Mouse (Mus musculus) thymus, postnatal 0 days (tissue): Measurements from ENCODE around the gene 2700081O15Rik. TPM values are rescaled to one million over a fixed set of nuclear protein-coding genes. Genes with fewer than 3 reads are reported as not detected.
"Not testable (repeated sequence)": the region's sequence is repeated elsewhere in the genome, so short reads cannot be mapped to it uniquely, and the experiment has no call there.

Source experiments
- DNase-seq: peaks from one replicate; pipeline ENCODE4 v3.0.0-alpha.2; 2015; ENCODE audit warnings: low spot score
- polyA plus RNA-seq: library from polyadenylated mRNA; unstranded; fragments of >200 nt; fragmentation: Nextera tagmentation; extraction: Ambion mirVana; gene quantifications from 2 replicates; pipeline ENCODE4 v1.2.1, GENCODE M21; 2015

Gene 2700081O15Rik
- 5.8 and 7.1 TPM in 2 replicates for polyA plus RNA-seq

DNA sequence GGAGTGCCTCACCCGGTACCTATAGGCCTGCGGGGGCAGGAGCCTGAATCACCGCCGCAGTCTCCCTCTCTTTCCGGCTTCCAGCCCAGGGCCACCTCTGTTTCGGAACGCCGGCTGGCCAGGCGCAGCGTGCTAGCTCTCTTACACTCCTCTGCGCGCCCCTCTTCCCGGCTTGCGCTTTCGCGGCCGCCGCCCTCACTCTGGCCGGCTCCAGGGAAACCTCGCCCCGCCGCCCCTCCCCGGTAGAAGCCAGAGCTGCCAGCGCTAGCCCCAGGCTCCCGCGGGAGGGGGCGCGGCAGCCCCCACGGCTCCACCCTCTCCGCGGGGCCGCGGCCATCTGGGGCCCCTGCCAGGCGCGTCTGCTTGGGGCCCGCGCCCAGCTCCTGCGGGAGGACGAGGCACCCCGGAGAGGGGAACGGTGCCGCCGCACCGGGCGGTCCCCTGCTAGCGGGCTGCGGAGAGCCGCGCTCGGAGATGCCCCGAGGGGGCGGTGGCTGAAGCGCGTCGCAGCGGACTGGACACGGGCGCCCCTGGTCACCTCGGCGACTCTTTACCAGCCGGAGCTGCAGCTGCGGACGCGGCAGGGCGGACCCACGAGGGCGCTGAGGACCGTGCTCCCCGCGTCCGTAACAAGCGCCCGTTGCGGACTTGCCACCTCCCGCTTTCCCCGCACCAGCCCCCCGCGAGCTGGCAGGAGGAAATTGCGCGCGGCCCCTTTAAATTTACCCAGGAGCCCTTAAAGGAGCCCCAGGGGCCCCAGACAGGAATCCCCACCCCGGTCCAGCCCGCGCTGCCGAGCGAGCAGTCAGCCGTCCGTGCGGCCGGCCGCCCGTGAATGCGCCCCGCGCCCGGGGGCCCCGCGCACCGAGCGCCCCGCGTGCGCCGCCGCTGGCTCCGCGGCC lies at the start of gene 2700081O15Rik:
2700081O15Rik (plus strand) TSS at position 792 of the 902 bp plus-strand sequence.
- peak; percentile 80 for DNase-seq

DNA sequence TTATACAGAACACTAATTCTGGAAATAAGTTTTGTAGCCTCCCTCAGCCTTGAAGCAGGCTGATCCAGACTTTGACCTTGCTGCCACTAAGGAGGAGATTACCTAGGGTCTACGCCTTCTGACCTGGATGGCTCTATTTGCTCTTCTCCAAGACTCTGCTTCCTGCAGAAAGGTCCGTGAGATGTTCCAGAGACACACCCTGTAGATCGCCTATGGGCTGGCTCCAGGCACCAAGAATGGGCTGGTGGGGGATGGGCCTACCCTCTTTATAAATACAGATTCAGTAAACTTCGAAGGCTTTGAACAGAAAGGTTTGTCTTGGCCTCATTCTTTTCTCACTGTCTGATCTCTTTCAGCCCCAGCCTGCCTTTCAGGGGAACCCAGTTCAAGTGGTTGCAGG lies 48.0 kb upstream of the 2700081O15Rik start:
- not testable (repeated sequence) for DNase-seq

DNA sequence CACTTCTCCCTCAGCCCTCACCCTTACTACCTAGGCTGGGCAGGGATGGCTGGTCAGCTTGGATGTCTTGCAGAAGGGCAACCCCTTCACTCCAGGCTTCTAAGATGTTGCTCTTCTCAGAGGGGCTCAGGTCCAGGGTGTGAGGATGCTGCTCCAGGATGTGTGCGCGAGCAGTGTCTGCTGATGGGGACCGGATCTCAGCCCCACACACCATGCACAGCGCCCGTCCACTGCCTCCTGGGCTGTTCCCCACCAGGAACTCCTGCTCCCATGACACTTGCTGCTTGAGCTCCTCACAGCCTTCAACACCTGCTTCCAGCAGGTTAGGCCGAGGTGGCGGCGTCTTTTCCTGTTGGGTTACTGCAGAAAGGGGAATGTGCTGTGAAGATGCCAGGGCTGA lies 42.9 kb upstream of the 2700081O15Rik start:
- DNase-seq = no peak

DNA sequence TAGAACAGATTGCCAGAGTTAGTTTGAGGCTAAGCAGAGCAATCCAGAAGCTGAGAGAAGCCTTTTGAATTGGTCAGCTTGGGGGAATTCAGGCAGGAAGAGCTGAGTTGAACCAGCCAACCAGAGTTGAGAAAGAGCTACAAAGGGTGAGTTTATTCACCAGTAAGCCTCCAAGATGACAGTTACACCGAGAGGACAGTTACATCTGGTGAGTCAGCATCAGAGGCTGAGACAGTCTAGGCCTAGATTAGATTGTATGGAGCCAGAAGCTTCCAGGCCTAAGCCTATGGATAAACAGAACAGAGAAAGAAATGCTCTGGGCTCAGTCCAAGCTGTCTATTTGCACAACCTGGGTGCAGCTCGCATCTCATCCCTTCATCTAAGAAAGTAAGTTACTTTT lies 39.8 kb upstream of the 2700081O15Rik start:
- no peak for DNase-seq

DNA sequence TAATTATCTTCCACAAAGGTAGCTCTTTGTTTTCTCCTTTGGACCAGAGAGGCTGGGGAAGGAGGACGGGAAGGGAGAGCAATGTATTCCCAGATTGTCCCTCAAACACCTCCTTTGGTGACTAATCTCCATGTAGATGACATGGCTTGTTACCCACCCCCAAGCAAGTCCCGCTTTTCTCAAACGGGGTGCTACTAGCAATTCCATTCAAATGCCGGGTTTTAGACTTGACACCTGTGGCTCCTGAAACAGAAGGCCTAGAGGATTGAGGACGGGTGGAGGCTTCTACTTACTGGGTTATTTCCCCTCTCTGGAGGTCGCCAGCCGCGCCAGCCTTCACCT lies 35.5 kb upstream of the 2700081O15Rik start:
- DNase-seq = no peak

DNA sequence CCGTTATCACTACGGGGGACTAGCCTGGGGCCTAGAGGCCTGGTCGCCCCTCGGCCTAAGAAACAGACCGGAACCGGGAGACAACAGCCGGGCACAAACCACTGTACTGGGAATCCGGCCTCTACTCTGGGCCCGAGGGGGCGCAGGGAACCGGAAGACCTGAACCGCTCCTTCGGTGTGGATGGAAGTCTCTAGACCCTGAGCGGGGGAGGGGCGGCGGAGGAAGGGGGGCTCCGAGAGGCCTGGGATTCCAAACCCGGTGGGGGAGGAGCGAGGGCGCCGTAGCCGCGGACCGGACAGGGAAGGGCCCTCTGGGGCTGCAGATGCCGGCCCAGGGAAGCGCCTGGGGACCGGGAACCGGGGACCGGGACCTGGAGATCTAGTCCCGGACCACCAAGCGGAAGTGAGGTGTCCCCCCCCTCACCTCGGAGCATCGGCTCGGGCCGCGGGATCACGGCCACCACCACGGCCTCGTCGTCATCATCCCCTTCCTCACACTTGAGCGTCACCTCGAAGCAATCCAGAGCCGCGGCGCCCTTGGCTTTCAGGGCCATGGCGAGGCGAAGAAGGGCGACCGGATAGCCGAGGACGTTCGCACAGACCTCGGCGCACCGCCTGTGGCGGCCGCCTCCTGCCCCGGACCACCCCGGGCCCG lies 35.0 kb upstream of the 2700081O15Rik start:
- DNase-seq = peak; percentile 70

DNA sequence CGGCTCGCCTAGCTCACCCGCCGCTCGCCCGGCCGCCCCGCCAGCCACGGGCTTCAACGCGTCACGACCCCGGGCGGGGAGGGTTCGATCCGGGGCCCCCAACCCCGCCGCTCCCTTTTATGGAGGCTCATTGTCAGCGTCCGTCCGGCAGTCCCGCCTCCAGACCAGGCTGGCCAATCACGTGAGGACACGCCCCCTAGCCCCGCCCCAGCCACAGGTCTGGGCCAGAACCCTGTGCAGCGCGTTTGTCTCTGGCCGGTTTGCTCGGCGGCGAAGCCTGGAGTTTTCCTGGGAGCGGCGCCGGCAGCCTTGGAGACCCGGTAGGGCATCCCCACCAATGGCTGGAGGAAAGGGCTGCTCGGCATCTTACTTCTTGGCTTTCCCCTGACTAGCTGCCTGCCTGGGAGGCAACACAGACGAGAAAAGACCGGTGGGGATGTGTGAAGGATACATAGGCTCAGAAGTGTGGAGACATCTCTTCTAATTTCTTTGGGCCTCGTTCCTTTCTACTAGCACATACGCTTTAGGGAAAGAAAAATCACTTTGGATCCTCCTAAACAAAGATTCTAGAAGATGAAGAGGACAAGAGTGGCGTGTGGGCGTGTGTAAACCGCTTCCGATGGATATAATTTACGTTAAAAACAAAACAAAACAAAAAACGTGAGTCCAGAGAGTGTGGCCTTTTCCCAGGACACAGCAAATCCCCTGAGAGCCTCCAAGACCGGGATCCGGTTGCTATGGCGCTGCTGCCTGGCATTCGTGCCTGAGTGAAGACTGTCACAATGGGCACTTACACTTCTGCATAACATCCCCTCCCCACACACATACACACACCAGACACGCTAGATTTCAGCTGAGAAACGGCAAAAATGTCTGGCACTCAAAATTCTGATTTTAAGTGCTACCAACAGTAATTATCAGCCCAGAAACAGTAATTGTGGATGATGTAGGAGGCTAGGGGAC lies 34.2 kb upstream of the 2700081O15Rik start, which contains the start of gene Spindoc:
Spindoc (minus strand) TSS at position 92 of the 963 bp plus-strand sequence.
- peak; percentile 91 for DNase-seq

DNA sequence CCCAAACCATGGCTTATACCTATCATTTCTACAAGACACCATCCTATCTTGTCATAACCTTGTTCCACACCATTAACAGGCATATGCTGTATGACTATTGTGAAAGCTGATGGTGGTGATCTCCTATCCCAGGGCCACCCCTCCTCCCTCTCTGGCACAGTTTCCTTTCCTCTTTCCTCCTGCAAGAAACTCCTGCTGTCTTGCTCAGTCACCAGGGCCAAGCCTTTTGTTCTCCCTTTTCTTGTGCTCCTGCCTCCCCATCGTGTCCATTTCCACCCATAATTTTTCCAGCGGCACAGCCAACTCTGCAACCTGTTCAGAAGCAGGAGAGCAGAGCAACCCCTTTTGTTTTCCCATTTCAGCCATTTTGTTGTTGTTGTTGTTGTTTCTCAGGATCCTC lies 31.4 kb upstream of the 2700081O15Rik start:
- no peak for DNase-seq

DNA sequence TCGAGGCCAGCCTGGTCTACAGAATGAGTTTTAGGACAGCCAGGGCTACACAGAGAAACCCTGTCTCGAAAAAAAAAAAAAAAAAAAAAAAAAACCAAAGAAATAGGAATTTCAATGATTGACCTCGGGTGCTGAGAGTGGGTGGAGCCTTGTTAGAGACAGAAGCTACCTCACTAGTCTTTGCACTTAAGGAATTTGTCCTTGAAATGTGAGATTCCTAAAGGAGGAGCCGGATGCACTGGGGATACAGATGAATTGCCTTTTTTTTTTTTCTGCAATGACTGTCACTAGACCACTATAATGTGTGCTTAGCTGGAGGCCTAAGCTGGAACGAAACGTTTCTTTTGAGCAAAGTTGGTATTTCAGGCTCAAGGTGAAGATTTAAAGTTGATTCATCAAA lies 28.9 kb upstream of the 2700081O15Rik start:
- DNase-seq = no peak

DNA sequence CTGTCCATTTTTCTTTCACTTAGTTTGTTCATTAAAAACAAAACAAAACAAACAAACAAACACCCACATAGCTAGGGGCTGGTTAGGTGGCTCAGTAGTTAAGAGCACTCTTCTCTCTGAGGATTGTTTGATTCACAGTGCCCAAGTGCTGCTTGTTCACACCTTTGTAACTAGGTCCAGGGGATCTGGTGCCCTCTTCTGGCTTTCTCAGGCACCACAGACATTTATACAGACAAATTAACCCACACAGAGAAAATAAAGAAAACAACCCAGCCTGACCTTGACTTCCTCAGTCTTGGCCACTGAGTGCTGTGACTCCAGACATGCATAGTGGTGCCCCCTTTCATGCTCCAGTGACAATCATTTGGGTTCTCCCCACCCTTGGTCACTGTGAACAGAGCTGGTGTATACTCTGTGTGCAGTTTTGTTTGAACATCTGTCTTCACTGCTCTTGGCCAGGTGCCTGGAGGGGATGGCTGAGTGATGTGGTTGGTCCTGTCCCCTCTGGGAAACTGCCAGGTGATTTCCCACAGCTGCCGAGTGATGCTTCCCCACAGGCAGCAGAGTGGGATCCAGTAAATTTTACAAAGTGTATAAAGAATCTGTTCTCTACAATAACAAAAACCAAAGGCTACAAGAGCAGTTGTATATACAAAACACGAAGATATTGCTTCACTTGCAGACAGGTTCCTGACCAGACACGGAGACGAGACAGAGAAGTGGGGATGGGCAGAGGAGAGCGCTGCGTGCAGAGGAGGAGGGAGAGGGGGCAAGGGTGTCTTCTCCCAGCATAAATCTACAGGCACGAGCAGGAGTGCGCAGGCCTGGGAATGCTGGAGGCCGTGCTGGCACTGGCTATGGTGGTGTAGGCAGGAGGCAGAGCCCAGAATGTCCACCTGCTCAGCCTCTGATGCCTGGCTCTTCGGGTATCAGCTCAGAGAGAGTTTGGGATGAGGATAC lies 20.3 kb upstream of the 2700081O15Rik start:
- peak; percentile 37 for DNase-seq

DNA sequence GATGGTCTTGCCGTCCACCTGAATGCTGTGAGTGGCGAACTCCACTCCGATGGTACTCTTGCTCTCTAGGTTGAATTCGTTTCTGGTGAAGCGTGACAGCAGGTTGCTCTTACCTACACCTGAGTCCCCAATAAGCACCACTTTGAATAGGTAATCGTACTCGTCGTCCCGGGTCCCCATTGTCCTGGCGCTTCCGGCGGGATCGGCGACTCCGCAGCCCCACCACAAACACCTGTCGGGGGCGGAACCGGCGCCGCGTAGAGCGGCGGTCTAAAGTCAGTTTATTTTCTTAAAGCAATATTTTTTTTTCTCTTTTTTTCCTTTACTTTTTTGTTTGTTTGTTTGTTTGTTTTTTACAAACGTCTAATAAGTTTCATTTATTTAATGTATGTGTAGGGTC lies 18.5 kb upstream of the 2700081O15Rik start:
- not testable (repeated sequence) for DNase-seq

DNA sequence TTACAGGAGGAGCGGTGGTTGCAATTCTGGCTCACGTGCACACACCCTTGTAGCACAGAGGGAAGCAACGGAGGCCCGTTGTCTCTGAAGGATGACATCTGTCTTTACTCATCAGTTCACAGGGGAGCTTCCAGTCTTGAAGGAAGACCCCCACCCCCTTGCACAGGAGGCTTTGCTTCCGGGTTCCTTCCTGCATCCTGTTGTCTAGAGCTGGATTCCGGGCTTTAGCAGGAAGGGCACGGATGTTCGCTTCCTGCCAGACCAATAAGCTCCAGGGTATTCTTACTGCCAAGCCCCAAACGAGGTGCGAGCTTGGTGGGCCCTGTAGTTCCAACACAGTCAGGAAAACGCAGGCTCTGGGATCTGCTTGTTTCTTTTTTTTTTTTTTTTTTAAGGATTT lies 16.8 kb upstream of the 2700081O15Rik start:
- DNase-seq = no peak

DNA sequence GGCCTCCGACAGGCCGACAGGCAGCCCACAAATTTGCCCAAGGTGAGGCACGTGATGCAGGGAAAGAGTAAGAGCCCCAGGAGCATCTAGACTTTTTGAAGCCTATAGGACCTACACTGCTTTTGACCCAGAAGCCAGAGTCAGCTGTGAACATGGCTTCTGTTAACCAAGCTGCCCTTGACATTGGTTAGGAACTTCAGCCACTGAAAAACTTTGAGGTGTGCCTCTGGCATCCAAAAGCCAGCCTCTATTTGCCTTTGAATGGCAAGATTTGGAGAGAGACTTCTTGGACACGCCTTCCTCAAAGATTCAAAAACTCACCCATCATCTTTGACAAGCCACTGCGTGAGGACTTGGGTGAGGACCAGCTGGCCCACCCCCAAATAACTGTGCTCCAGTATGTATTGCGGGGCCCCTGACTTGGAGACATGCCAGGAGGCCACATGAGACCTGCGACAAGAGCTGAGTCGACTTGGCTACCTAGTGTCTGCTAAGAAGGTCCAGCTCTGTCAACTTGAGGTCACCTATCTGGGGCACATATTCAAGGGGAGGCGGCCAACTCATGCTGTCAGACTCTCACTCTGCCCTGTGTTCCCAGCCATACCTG lies 12.7 kb upstream of the 2700081O15Rik start:
- no peak for DNase-seq

DNA sequence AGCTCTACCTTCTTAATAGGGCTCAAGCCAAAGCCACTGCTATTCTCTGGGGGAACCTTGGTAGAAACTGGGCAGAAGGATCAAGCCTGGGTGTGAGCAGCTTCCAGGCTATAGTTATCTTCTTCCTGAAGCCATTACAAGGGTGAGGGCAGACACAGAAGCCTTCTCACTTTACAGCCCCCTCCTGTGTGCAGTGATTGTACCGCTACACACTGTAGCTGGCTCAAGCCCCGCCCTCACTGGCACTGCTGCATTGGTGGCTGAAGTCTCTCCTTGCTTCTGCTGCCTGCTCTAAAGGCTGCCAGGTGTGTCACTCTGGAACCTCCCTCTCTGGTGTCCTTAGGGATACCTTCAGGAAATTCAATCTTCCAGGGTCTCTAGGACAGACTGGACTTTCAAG lies 5.1 kb upstream of the 2700081O15Rik start:
- no peak for DNase-seq

DNA sequence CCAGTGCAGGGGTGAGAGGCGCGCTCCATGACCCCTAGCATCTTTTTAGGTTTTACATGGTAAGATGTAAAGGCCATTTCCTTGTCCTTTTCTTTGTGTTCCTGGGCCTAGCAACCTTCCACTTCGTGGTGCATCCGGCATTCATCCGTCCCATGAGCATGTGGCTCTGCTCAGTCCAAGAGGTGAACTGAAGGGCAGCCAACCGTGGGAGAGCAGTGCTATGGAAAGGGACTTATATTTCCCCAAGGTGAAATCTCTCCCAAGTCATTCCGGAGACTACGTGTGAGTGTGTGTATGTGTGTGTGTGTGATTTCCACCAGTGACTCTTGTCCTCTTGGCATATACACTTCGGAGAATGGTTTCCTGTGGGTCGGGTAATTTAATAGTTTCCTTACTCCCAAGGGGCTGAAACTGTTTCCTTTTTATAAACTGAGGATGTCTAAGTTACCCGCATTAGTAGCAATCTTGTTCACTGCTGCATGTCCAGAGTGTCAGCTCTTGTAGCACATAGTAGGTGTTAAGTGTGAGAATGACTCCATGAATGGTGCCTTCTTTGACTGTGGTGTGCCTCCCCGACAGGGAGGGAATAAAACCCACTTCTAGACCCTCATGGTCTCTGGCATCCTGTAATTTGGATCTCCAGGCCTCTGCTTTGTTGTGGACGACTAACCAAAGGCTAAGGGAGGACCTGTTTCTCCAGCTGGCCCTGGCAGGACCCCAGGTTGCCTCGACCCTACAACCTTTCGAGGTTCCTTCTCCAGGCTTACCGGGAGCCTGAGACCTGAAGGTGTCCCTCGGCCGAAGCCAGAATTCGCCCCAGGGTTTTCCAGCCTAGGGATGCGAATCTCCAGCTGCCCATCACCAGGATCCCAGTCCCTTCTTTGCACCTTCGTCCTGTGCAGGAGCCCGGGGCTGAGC lies 1.2 kb upstream of the 2700081O15Rik start:
- DNase-seq = no peak

DNA sequence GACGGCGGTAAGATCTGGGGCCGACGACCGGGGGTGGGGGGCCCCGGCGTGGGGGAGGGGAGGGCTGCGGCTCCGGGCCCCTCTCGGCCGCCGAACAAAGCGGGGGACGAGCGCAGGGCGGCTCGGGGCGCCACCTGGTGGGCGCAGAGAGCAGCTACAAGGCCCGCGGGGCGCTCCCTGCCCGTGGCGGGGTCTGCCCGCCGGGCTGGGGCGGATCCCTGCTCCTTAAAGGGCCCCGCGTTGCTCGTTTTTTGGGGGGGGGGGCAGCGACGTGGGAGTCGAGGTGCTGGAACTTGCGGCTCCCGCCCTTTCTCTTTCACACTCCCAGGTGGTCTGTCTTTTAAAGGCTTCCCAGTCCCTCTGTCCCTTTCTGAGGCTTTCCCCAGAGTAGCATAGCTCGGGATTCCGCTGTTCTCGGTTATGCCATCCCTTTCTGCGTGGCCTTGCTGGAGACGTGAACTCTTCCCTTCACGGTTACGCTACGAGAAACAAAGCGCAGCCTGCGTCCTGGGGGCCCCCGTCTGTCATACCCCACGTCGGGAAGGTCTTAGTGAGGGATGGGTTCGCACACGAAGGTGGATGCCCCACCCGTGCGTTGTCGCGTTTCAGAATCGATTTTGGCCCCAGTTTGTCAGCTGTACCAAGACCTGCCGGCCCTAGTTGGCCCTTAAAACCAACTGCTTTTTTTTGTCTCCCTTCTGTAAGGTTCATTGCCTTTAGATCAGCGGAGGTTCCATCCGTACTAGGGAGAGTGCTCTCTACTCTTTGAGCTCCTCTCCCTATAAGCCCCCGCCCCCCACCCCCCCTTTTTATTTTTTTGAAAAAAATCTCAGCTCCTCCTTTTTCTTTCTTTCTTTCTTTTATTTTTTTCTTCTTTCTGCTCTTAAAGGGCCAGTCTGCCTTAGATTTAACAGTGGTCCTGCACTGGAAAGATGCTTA lies 755 bp downstream of the 2700081O15Rik start:
- DNase-seq = peak; percentile 87

DNA sequence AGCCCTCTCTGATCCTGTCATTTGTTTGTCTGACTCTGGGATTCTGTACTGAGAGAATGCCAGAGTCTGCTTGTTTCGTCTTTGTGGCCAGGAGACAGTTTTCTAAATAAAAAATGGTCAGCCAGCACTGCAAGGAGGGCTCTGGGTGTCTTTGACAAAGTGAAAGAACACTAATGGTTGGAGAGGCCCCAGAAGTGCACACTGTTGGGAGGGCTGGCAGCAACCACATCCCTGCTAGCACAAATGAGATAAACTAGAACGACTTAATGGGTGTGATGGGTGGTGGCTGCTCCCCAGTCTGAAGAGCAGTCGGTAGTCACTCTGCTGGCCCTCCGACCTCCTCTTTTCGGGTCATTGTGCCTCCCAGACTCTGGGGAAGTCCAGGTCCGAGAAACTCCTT lies 1.7 kb downstream of the 2700081O15Rik start:
- DNase-seq = peak; percentile 21

DNA sequence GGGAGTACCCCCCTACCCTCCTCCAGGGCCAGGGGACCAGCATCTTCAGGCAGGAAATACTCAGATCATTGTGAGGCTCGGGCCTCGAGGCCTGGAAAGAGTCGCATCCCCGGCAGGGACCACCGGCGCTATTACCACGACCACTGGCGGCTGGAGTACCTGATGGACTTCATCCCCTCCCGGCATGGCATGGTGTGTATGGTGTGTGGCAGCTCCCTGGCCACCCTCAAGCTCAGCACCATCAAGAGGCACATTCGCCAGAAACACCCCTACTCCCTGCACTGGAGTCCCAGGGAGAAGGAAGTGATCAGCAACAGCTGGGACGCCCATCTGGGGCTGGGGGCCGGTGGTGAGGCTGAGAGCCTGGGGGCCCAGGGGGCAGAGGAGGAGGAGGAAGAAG lies 2.7 kb downstream of the 2700081O15Rik start:
- DNase-seq = peak; percentile 1
